ENCODE assay signal across 15 mouse cellular contexts in the genomic region with DNA sequence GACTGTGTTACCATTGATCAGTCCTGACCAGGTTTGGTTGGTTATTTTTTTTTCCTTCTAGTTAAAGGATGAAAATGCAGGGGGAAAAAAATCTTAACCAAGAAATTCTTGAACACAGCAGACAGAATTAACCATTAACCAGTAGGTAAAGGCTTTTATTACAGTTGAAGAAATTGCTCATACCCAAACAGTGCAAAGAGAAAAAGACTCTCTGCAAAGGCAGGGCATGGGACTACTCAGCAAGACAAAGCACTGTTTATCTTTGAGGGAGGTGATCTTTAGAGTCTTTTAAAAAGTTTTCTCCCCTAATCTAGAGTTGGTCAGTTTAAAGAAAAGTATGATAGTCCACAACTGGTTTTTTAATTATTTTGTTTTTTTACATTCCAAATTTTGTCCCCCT.
"Had no signal": no experiment of that assay in that cellular context is flagged by ENCODE, and none has a peak within 500 bp of the region (broad histone marks: within the 10 kb centered on the region; RNA-seq: fewer than 3 reads in every experiment).

No protein-coding gene starts in this region.

- H3K9me3 ChIP-seq: neural tube, embryonic 15.5 days; stomach, embryonic 15.5 days had no signal

- H3K27ac ChIP-seq: neural tube, embryonic 15.5 days; stomach, embryonic 15.5 days; stomach, postnatal 0 days had no signal

- H3K36me3 ChIP-seq: neural tube, embryonic 15.5 days; stomach, embryonic 15.5 days had no signal

- H3K4me3 ChIP-seq: neural tube, embryonic 15.5 days; stomach, embryonic 15.5 days had no signal

- H3K9ac ChIP-seq: neural tube, embryonic 15.5 days; stomach, embryonic 15.5 days had no signal

- H3K4me1 ChIP-seq: neural tube, embryonic 15.5 days; stomach, embryonic 15.5 days had no signal

- H3K27me3 ChIP-seq: neural tube, embryonic 15.5 days; stomach, embryonic 15.5 days had no signal

- H3K4me2 ChIP-seq: neural tube, embryonic 15.5 days; stomach, embryonic 15.5 days had no signal

- DNase-seq: retina, postnatal 1 day; right cerebral cortex, adult 18-20 months; right cerebral cortex, postnatal 14 days; right cerebral cortex, postnatal 25 days; right cerebral cortex, postnatal 4 days; spleen, adult 18-20 months; thymus, adult 18-20 months; thymus, adult 2 months; thymus, postnatal 14 days; thymus, postnatal 25 days; thymus, postnatal 36 days; thymus, postnatal 4 days had no signal
